Mouse (Mus musculus): ENCODE data around the gene Elane.

GRCm38 (mm10) chr10:79864351-79865188 is 21.5 kb upstream of the Elane start:
- no peak for TF ChIP-seq CTCF (IDR thresholded peaks at IDR 0.05; ENCODE audit: low read depth, low read length)
- no peak for TF ChIP-seq POLR2A (IDR thresholded peaks at IDR 0.05; ENCODE audit: insufficient read depth, low read length)
- no peak for TF ChIP-seq EP300 (IDR thresholded peaks at IDR 0.05; ENCODE audit: insufficient read depth, low read depth, low read length)

All from ES-Bruce4 (cell line).